Mouse (Mus musculus): ENCODE results near the gene Eif5.

Gene Eif5

DNA sequence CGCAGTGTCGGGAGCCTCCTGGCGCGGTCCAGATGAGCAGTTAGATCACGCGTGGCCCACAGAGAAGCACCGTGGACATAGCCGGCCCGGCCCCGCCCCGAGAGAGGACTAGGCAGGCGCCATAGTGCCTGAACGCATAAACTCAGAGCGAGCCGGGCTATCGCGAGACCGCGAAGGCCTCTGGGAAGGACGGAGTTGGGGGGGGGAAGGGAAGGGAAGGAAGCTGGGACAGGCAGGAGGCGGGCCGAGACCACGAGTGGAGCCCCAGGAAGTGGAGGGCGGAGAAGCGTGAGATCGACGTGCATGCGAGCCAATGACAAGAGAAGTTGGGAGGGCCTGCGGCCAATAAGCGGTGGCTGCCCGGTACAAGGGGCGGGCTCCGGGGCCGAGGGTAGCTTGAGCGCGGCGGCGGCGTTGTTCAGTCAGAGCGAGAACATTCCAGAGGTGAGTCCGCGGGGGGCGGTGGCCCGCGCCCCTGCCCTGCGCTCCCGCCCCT, at the start of gene Eif5:
Gene Eif5 (plus strand): TSS at position 221 of the 496 bp plus-strand sequence.
- peak; percentile 65; the same call in 1 of the 2 replicates for TF ChIP-seq GATA4 (IDR thresholded peaks at IDR 0.05; ENCODE audit: insufficient replicate concordance, low read length)

GRCm38 (mm10) chr12:111489261-111489865, 48.5 kb upstream of the Eif5 start:
- no peak for TF ChIP-seq GATA4 (IDR thresholded peaks at IDR 0.05; ENCODE audit: insufficient replicate concordance, low read length)

- no peak for TF ChIP-seq GATA4 (IDR thresholded peaks at IDR 0.05; ENCODE audit: insufficient replicate concordance, low read length)
Observed at GRCm38 (mm10) chr12:111494931-111495330, 42.9 kb upstream of the Eif5 start.

DNA sequence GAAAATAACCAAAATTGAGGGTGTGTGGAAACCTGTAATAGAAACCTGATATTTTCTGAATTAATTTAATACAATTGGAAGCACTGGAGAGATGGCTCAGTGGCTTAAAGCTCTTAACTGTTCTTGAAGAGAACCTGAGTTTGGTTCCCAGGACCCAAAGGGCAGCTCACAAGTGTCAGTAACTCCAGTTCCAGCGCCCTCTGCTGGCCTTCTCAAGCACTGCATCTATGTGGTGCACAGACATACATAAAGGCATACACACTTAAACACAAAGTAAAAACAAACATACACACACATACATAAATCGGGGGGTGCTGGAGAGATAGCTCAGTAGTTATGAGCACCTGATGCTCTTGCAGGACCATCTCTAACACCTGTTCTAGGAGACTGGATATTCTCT, 40.7 kb upstream of the Eif5 start:
- TF ChIP-seq GATA4 (IDR thresholded peaks at IDR 0.05; ENCODE audit: insufficient replicate concordance, low read length): no peak

- TF ChIP-seq GATA4 (IDR thresholded peaks at IDR 0.05; ENCODE audit: insufficient replicate concordance, low read length): no peak
Observed at GRCm38 (mm10) chr12:111499617-111500016, 38.2 kb upstream of the Eif5 start.

DNA sequence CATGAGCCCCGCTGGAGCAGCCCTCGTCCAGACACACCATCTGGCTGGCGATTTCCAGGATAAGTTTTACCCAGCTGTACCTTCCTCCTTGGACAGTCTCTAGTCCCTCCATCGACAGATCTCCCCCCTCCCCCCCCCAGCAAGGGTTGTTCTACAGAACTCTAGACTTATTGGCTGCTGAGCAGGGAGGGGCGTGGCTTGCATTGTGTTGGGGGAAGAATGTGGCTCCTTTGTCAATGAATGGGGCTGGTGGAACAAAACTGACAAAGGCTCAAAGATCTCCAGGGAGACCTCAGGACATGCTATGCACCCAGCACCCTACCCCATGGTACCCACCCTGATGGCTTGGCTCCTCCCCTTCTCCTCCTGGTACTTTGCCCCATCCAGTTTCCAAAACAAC, 37.1 kb upstream of the Eif5 start:
- TF ChIP-seq GATA4 (IDR thresholded peaks at IDR 0.05; ENCODE audit: insufficient replicate concordance, low read length): no peak

- TF ChIP-seq GATA4 (IDR thresholded peaks at IDR 0.05; ENCODE audit: insufficient replicate concordance, low read length): no peak
Observed at GRCm38 (mm10) chr12:111503063-111503567, 34.7 kb upstream of the Eif5 start.

GRCm38 (mm10) chr12:111503571-111503970, 34.2 kb upstream of the Eif5 start:
- TF ChIP-seq GATA4 (IDR thresholded peaks at IDR 0.05; ENCODE audit: insufficient replicate concordance, low read length): no peak

DNA sequence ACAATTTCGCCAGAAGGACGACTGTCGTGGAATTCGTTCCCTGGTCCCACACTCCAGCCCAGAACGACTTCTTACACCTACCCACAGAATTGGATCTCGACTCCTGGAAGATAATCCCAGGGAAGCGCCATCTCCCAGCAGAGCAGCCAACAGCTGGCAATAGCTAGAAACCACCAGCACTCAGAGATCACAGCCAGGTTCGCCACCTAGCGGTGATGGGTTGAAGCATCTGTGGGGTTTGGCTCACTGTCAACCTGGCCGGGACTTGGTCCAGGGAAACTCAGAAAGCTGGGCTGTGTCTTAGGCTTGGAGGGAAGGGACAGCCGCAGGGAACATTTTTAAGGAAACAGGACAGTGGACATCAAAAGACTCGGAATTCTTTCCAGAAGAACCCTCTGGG, 32.9 kb upstream of the Eif5 start:
- no peak for TF ChIP-seq GATA4 (IDR thresholded peaks at IDR 0.05; ENCODE audit: insufficient replicate concordance, low read length)

GRCm38 (mm10) chr12:111507001-111507400, 30.8 kb upstream of the Eif5 start:
- TF ChIP-seq GATA4 (IDR thresholded peaks at IDR 0.05; ENCODE audit: insufficient replicate concordance, low read length): no peak

DNA sequence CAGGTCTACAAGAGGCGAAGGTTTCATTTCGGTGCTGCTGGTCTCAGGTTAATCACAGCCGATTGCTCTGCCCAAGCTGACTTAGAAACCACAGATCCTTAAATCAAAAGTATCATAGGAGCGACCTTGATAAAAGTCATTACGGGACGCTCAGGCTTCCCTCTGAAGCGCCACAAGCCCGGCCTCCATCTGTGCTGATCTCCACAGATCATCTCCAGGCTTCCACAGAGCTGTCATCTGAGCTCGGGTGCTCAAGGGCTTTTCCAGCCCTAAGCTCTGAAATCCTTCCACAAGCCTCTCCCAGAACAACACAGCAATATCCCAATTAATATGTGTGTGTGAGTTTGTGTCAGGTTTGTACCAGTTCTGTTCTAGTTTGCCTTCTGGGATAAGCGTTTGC, 29.9 kb upstream of the Eif5 start:
- TF ChIP-seq GATA4 (IDR thresholded peaks at IDR 0.05; ENCODE audit: insufficient replicate concordance, low read length): no peak

GRCm38 (mm10) chr12:111512572-111513063, 25.2 kb upstream of the Eif5 start:
- no peak for TF ChIP-seq GATA4 (IDR thresholded peaks at IDR 0.05; ENCODE audit: insufficient replicate concordance, low read length)

- no peak for TF ChIP-seq GATA4 (IDR thresholded peaks at IDR 0.05; ENCODE audit: insufficient replicate concordance, low read length)
Observed at GRCm38 (mm10) chr12:111513673-111514072, 24.1 kb upstream of the Eif5 start.

DNA sequence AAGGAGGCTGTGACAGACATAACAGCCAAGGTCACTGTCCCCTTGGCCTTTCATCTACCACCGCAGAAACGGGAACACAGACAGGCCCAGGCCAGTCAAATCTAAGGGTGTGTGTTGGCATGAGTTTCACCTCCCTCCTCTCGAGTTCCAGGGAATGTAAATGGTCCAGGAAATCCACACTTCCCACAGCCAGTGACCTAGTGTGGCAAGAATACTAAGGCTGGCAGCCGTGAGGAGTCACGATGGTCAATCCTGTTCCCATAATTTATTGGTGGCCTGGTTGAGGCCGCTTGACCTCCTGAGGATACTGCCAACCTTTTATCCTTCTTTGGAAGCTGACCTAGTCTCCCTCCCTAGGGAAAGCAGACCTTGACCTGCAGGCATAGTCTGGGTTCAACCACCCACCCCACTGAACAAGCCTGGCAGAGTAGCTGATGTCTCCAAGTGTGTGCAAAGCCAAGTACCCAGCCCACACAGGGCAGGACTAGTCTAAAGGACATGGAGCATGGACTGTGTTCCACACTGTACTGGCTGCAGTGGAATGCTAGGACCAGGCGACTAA, 23.5 kb upstream of the Eif5 start:
- no peak for TF ChIP-seq GATA4 (IDR thresholded peaks at IDR 0.05; ENCODE audit: insufficient replicate concordance, low read length)

DNA sequence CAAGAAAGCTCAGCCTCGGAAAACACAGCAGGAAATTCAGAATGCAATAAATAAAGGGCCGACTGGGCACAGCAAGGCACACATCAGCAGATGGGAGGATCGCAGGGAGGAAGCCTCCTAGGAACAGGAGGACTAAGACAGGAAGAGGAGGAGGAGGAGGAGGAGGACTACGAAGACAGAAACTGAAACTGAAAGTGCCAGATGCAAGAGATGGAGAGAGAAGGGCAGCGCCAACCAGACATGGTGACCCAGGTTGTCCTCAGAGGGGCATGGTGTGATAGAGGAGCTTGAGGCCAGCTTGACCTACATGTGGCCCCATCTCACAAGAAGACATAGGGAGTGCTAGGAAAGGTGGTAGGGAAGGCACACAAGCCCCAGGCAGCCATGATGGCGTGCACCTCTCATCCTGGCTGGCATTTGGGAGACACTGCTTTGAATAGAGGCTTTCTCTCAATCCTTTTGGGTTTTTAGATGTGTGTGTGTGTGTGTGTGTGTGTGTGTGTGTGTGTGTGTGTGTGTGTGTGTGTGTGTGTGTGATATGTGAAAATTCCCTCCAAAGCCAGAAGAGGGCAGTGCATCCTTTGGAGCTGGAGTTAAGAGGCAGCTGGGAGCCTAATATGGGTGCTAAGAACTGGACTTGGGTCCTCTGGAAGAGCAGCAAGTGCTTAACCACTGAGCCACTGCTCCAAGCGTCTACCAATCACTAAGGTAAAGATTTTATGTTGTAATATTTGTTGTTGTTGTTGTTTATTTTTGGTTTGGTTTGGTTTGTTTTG, 22.8 kb upstream of the Eif5 start:
- TF ChIP-seq GATA4 (IDR thresholded peaks at IDR 0.05; ENCODE audit: insufficient replicate concordance, low read length): no peak

DNA sequence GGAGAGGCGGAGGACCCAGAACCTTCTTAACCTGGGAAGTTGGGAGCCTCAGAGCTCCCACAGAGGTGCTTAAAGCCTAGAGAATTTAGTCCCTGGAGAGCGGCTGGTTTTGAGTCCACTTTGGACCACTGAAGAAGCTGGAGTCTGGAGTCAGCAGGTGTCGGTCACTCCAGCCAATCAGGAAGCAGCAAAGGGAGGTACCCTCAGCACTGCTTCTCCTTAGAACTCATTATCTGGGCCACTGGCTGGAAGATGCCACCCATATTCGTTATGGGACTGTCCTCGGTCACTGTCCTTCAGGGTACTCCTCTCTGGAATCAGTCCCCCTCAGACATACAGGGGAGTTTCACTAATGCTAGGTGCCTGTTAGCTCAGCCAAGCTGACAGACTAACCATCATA, 21.9 kb upstream of the Eif5 start:
- TF ChIP-seq GATA4 (IDR thresholded peaks at IDR 0.05; ENCODE audit: insufficient replicate concordance, low read length): no peak
